Mouse (Mus musculus): ENCODE results near the gene Trpm3.

The Trpm3 gene

GRCm38 (mm10) chr19:22753311-22753809, 614.5 kb downstream of the Trpm3 start:
- no peak for DNase-seq (ENCODE audit: low read depth)

- DNase-seq (ENCODE audit: low read depth) = no peak
Measured at GRCm38 (mm10) chr19:22754071-22754470, 615.2 kb downstream of the Trpm3 start.

- DNase-seq (ENCODE audit: low read depth) = no peak
Measured at GRCm38 (mm10) chr19:22754498-22754897, 615.7 kb downstream of the Trpm3 start.

- DNase-seq (ENCODE audit: low read depth) = no peak
Measured at GRCm38 (mm10) chr19:22758496-22758895, 619.6 kb downstream of the Trpm3 start.

GRCm38 (mm10) chr19:22768242-22768641, 629.4 kb downstream of the Trpm3 start:
- no peak for DNase-seq (ENCODE audit: low read depth)

- DNase-seq (ENCODE audit: low read depth) = no peak
Measured at GRCm38 (mm10) chr19:22775191-22775695, 636.4 kb downstream of the Trpm3 start.

- no peak for DNase-seq (ENCODE audit: low read depth)
Measured at GRCm38 (mm10) chr19:22780192-22780843, 641.5 kb downstream of the Trpm3 start.

- no peak for DNase-seq (ENCODE audit: low read depth)
Measured at GRCm38 (mm10) chr19:22781579-22781978, 642.7 kb downstream of the Trpm3 start.

GRCm38 (mm10) chr19:22783745-22784144, 644.9 kb downstream of the Trpm3 start:
- no peak for DNase-seq (ENCODE audit: low read depth)

GRCm38 (mm10) chr19:22789753-22790152, 650.9 kb downstream of the Trpm3 start:
- no peak for DNase-seq (ENCODE audit: low read depth)

GRCm38 (mm10) chr19:22796996-22797395, 658.1 kb downstream of the Trpm3 start:
- no peak for DNase-seq (ENCODE audit: low read depth)

GRCm38 (mm10) chr19:22800471-22800870, 661.6 kb downstream of the Trpm3 start:
- DNase-seq (ENCODE audit: low read depth) = no peak

- no peak for DNase-seq (ENCODE audit: low read depth)
Measured at GRCm38 (mm10) chr19:22803396-22803795, 664.5 kb downstream of the Trpm3 start.

GRCm38 (mm10) chr19:22804311-22804710, 665.5 kb downstream of the Trpm3 start:
- no peak for DNase-seq (ENCODE audit: low read depth)

- DNase-seq (ENCODE audit: low read depth) = no peak
Measured at GRCm38 (mm10) chr19:22810247-22810646, 671.4 kb downstream of the Trpm3 start.

- DNase-seq (ENCODE audit: low read depth) = no peak
Measured at GRCm38 (mm10) chr19:22821741-22822140, 682.9 kb downstream of the Trpm3 start.

GRCm38 (mm10) chr19:22823491-22823981, 684.7 kb downstream of the Trpm3 start:
- no peak for DNase-seq (ENCODE audit: low read depth)

GRCm38 (mm10) chr19:22825812-22826211, 687.0 kb downstream of the Trpm3 start:
- DNase-seq (ENCODE audit: low read depth) = no peak

- no peak for DNase-seq (ENCODE audit: low read depth)
Measured at GRCm38 (mm10) chr19:22828198-22828742, 689.4 kb downstream of the Trpm3 start.

- no peak for DNase-seq (ENCODE audit: low read depth)
Measured at GRCm38 (mm10) chr19:22841081-22842040, 702.5 kb downstream of the Trpm3 start.

GRCm38 (mm10) chr19:22842697-22843096, 703.9 kb downstream of the Trpm3 start:
- DNase-seq (ENCODE audit: low read depth) = no peak

GRCm38 (mm10) chr19:22847696-22848095, 708.9 kb downstream of the Trpm3 start:
- no peak for DNase-seq (ENCODE audit: low read depth)

All from induced T-regulatory cell, adult 2 months (primary cell).